Mouse (Mus musculus) intestine, postnatal 0 days (tissue): ENCODE data around the gene Fcgr1. TPM values are rescaled to one million over a fixed set of nuclear protein-coding genes. Genes with fewer than 3 reads are reported as not detected.
A peak's percentile ranks its signal among the peaks of the same experiment; 100 is the strongest.

Source experiments
- ATAC-seq: fragments of 200-750 bp; cut with Nextera tagmentation; 2 replicates; pipeline ENCODE4 v1.8.0; 2017; ENCODE audit warnings: mild to moderate bottlenecking, moderate TSS enrichment, moderate library complexity
- H3K27ac ChIP-seq: fragments of 300-500 bp; sonication (generic); 2 replicates; pipeline ENCODE4 v1.5.1; 2014; ENCODE audit warnings: mild to moderate bottlenecking, low read depth, low read length, moderate library complexity
- H3K27me3 ChIP-seq: fragments of 300-500 bp; sonication (generic); replicated peaks from 2 replicates; pipeline ENCODE4 v1.6.1; 2014; ENCODE audit warnings: low read length, mixed read lengths; ENCODE audit not compliant: control insufficient read depth, insufficient read depth
- H3K36me3 ChIP-seq: fragments of 300-500 bp; sonication (generic); 2 replicates; pipeline ENCODE4 v1.6.1; 2014; ENCODE audit warnings: mild to moderate bottlenecking, moderate library complexity; ENCODE audit not compliant: control insufficient read depth, insufficient read depth
- H3K4me1 ChIP-seq: fragments of 300-500 bp; sonication (generic); replicated peaks from 2 replicates; pipeline ENCODE4 v1.6.1; 2014; ENCODE audit warnings: antibody characterized with exemption, low read length, mixed read lengths; ENCODE audit not compliant: control insufficient read depth, insufficient read depth
- H3K4me2 ChIP-seq: fragments of 300-500 bp; sonication (generic); replicated peaks from 2 replicates; pipeline ENCODE4 v1.6.1; 2014; ENCODE audit warnings: low read depth, mild to moderate bottlenecking, moderate library complexity
- H3K4me3 ChIP-seq: fragments of 300-500 bp; sonication (generic); 2 replicates; pipeline ENCODE4 v1.5.1; 2014; ENCODE audit warnings: low read depth, low read length
- H3K9ac ChIP-seq: fragments of 300-500 bp; sonication (generic); 2 replicates; pipeline ENCODE4 v1.6.1; 2014; ENCODE audit warnings: mild to moderate bottlenecking, low read depth, low read length
- H3K9me3 ChIP-seq: fragments of 300-500 bp; sonication (generic); 2 replicates; pipeline ENCODE4 v1.6.1; 2016; ENCODE audit warnings: mixed run types; ENCODE audit not compliant: control insufficient read depth
- CTCF ChIP-seq: sonication (generic); IDR thresholded peaks from 2 replicates; pipeline ENCODE4 v1.5.1; 2016; ENCODE audit warnings: low read depth, mild to moderate bottlenecking, control low read depth, antibody characterized with exemption, moderate library complexity
- WGBS: fragments of 180-500 bp; shearing (Covaris S2); extraction: QIAGEN DNeasy Blood & Tissue Kit; methylation state at CpG from one replicate; pipeline ENCODE4 v1.1.7; 2014; 5-methylcytosine and 5-hydroxymethylcytosine counted together
- polyA plus RNA-seq: library from polyadenylated mRNA; unstranded; fragments of >200 nt; fragmentation: Nextera tagmentation; extraction: Ambion mirVana; gene quantifications from 2 replicates; pipeline ENCODE4 v1.2.1, GENCODE M21; 2015

Fcgr1 gene
- polyA plus RNA-seq, 1 experiment from 2014 or later, result 2.7 TPM

GRCm38 (mm10) chr3:96337269-96337668 lies 43.5 kb upstream of the Fcgr1 start:
- no peaks in the 10 kb centered on the region for H3K9me3 ChIP-seq
- no peaks in the 10 kb centered on the region for H3K4me1 ChIP-seq
- no peak overlapping the region for H3K9ac ChIP-seq
- no peak overlapping the region for H3K4me2 ChIP-seq
- H3K4me3 ChIP-seq, result no peak overlapping the region
- H3K36me3 ChIP-seq, result no peaks in the 10 kb centered on the region
- no peak overlapping the region for H3K27ac ChIP-seq
- 91% methylated on average over 6 of the region's 6 CpGs for WGBS
- no peak for TF ChIP-seq CTCF
- ATAC-seq, result no peak
- peaks cover 82% of the 10 kb centered on the region for H3K27me3 ChIP-seq

- WGBS, result 81% methylated on average over 1 of the region's 1 CpGs
- no peak overlapping the region for H3K4me2 ChIP-seq
- H3K4me3 ChIP-seq, result no peak overlapping the region
- peaks cover 86% of the 10 kb centered on the region for H3K27me3 ChIP-seq
- H3K27ac ChIP-seq, result no peak overlapping the region
- ATAC-seq, result no peak
- H3K36me3 ChIP-seq, result no peaks in the 10 kb centered on the region
- no peaks in the 10 kb centered on the region for H3K9me3 ChIP-seq
- H3K9ac ChIP-seq, result no peak overlapping the region
- no peak for TF ChIP-seq CTCF
- no peaks in the 10 kb centered on the region for H3K4me1 ChIP-seq
Observed at GRCm38 (mm10) chr3:96336636-96337035, 42.9 kb upstream of the Fcgr1 start.

GRCm38 (mm10) chr3:96335591-96335990 lies 41.8 kb upstream of the Fcgr1 start:
- ATAC-seq, result no peak
- Histone ChIP-seq H3K27ac (no peak overlapping the region), H3K36me3 (no peaks in the 10 kb centered on the region), H3K27me3 (peaks cover 83% of the 10 kb centered on the region), H3K4me3 (no peak overlapping the region), H3K4me1 (no peaks in the 10 kb centered on the region), H3K4me2 (no peak overlapping the region), H3K9me3 (no peaks in the 10 kb centered on the region), H3K9ac (no peak overlapping the region)
- no peak for TF ChIP-seq CTCF
- 17% methylated on average over 7 of the region's 7 CpGs for WGBS

GRCm38 (mm10) chr3:96335163-96335550 lies 41.4 kb upstream of the Fcgr1 start:
- peaks cover 86% of the 10 kb centered on the region for H3K27me3 ChIP-seq
- no peak overlapping the region for H3K4me3 ChIP-seq
- no peak overlapping the region for H3K9ac ChIP-seq
- no peak overlapping the region for H3K4me2 ChIP-seq
- H3K9me3 ChIP-seq, result no peaks in the 10 kb centered on the region
- no peak for ATAC-seq
- 47% methylated on average over 6 of the region's 6 CpGs for WGBS
- no peaks in the 10 kb centered on the region for H3K4me1 ChIP-seq
- no peaks in the 10 kb centered on the region for H3K36me3 ChIP-seq
- no peak overlapping the region for H3K27ac ChIP-seq
- no peak for TF ChIP-seq CTCF

- Histone ChIP-seq H3K9ac (no peak overlapping the region), H3K27me3 (peaks cover 90% of the 10 kb centered on the region)
- no peak for TF ChIP-seq CTCF
Observed at GRCm38 (mm10) chr3:96334175-96335162, 40.7 kb upstream of the Fcgr1 start.

GRCm38 (mm10) chr3:96333396-96334174 lies 39.8 kb upstream of the Fcgr1 start:
- no peaks in the 10 kb centered on the region for H3K4me1 ChIP-seq
- H3K9ac ChIP-seq, result no peak overlapping the region
- H3K4me3 ChIP-seq, result peak overlapping the region; percentile 38
- peak overlapping the region; percentile 58 for H3K4me2 ChIP-seq
- H3K27ac ChIP-seq, result no peak overlapping the region
- no peak for ATAC-seq
- H3K27me3 ChIP-seq, result peaks cover 90% of the 10 kb centered on the region
- H3K9me3 ChIP-seq, result no peaks in the 10 kb centered on the region
- TF ChIP-seq CTCF, result no peak
- 4% methylated on average over 25 of the region's 25 CpGs for WGBS
- H3K36me3 ChIP-seq, result no peaks in the 10 kb centered on the region

More at GRCm38 (mm10) chr3:96334175-96335162, 40.7 kb upstream of the Fcgr1 start:
- Histone ChIP-seq H3K9me3 (no peaks in the 10 kb centered on the region), H3K27ac (no peak overlapping the region), H3K4me2 (peak overlapping the region; percentile 58), H3K4me3 (peak overlapping the region; percentile 38), H3K4me1 (no peaks in the 10 kb centered on the region), H3K36me3 (no peaks in the 10 kb centered on the region)
- WGBS, result 5% methylated on average over 36 of the region's 36 CpGs
- ATAC-seq, result no peak
